Mouse (Mus musculus): ENCODE measurements around the gene Mybph. TPM values are rescaled to one million over a fixed set of nuclear protein-coding genes. Genes with fewer than 3 reads are reported as not detected.

The Mybph gene
- polyA plus RNA-seq, 1 experiment from 2014 or later: 0.30 TPM

DNA sequence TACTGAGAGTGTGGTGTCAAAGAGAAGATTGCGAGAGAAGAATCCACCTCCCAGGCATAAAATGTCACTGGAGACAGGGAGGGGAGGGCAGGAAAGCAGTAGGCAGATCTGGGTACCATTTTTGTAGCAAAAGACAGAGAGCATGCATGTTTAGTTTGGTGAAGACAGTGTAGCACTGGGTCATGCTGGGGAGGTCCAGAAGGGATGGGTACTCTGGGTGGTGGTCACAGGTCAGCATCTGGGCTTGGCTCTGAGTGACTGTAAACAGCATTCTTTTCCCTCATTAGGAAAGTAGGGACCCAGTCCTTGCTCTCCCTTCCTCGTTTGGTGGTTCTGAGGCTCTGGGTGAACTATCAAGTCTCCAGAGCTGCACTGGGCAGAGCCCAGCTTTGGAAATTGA lies 7.2 kb downstream of the Mybph start:
- Histone ChIP-seq H3K9ac (no peak overlapping the region), H3K4me1 (peaks cover 7% of the 10 kb centered on the region; the same call in 1 of the 2 replicates), H3K4me2 (no peak overlapping the region), H3K9me3 (no peaks in the 10 kb centered on the region), H3K4me3 (replicated peaks) (no peak overlapping the region), H3K27me3 (replicated peaks) (no peaks in the 10 kb centered on the region), H3K36me3 (no peaks in the 10 kb centered on the region), H3K27ac (no peak overlapping the region)
- ATAC-seq (ENCODE audit: insufficient read depth, low FRiP score, low read depth): no peak
- WGBS: 54% methylated on average over 2 of the region's 2 CpGs

DNA sequence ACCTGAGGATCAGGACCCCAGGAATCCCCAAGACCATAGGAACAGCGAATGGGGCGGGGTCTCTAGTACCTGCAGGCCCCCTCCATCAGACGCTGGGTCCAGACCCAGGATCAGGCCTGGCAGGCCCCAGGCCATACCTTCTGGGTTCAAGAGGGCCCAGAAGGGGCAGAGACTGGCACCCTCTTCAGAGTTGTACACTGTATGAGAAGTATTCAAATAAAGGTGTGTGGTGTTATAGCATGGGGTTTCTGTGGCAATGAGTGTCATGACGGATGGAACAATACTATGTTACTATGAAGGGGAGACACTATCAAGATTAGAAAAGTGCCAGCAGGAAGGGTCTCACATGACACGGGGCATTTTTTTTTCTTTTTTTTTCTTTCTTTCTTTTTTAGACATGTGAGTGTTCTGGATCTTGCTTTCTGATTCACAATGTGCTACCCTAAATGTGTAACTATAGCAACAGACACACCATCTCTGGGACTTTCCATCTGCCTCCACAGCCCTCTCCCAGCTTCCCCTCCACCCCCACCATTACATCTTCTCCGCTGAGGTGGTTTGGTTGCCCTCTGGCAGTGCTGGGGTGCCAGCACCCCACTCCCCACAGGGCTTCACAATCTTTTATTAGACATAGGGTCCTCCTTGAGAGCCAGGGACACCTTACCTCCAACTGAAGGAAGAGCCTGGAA lies 7.9 kb downstream of the Mybph start:
- WGBS: 85% methylated on average over 6 of the region's 6 CpGs

DNA sequence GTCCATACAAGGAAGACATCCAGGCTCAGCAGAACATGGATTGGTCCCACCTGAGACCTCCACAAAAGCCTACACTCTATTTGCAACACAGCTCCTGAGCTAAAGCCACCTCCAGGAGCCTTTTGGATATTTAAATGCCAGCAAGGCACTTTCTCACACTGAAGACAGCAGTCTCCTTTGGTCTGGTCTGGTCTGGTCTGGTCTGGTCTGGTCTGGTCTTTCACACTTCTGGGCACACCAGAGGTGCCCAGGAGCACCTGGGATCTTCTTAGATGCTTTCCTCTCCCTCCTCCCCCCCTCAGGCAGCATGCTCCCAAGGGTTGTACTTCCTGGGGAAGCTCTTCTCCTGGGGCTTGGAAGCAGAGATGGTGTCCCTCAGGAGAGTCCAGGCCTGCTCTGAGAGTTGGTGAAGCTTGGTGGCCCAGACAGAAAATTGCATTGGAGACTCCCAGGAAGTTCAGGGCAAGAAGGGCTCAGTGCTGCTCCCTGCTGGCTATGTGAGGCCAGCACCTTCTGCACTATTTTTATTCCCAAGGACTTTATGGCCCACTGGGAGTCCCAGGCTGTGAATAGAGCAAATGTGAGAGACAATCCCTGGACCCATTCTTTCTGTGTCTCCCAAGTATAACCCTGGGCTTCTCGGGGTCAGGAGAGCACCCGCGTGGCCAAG lies 8.6 kb downstream of the Mybph start:
- ATAC-seq (ENCODE audit: insufficient read depth, low FRiP score, low read depth): no peak
- no peak overlapping the region for H3K9ac ChIP-seq

More for the DNA sequence above, 7.9 kb downstream of the Mybph start:
- Histone ChIP-seq H3K36me3 (no peaks in the 10 kb centered on the region), H3K4me2 (no peak overlapping the region), H3K4me1 (peaks cover 8% of the 10 kb centered on the region; the same call in 1 of the 2 replicates), H3K27me3 (replicated peaks) (no peaks in the 10 kb centered on the region), H3K9ac (no peak overlapping the region), H3K27ac (no peak overlapping the region), H3K9me3 (no peaks in the 10 kb centered on the region), H3K4me3 (replicated peaks) (no peak overlapping the region)
- no peak for ATAC-seq (ENCODE audit: insufficient read depth, low FRiP score, low read depth)

DNA sequence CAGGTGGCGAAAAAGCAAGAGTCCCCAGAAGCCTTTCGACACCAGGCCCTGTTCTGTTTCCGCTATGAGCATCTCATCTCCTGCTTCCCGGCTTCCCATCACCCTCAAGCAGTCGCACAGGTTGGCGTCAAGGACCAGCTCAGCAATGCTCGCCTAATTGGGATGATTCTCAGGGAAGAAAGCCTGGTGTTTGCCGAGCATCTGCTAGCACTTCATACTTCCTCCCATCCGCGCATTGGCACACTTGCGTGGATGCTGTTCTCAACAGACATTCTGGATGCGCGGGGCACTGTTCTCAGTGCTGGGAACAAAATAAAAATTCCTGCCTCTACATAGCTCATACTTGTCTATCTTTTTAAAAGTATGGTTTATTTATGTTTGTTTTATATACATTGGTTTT lies 11.0 kb downstream of the Mybph start:
- no peaks in the 10 kb centered on the region for H3K36me3 ChIP-seq
- H3K9me3 ChIP-seq: no peaks in the 10 kb centered on the region
- H3K4me3 ChIP-seq (replicated peaks): no peak overlapping the region
- no peak overlapping the region for H3K4me2 ChIP-seq
- no peaks in the 10 kb centered on the region for H3K27me3 ChIP-seq (replicated peaks)
- H3K9ac ChIP-seq: no peak overlapping the region
- 91% methylated on average over 13 of the region's 13 CpGs for WGBS
- H3K4me1 ChIP-seq: 0 out of 2 replicates have a peak, but pooled peaks cover 6% of the 10 kb centered on the region
- no peak for ATAC-seq (ENCODE audit: insufficient read depth, low FRiP score, low read depth)
- H3K27ac ChIP-seq: no peak overlapping the region

More for the DNA sequence above, 8.6 kb downstream of the Mybph start:
- no peak overlapping the region for H3K4me3 ChIP-seq (replicated peaks)
- H3K36me3 ChIP-seq: no peaks in the 10 kb centered on the region
- H3K9me3 ChIP-seq: no peaks in the 10 kb centered on the region
- H3K27ac ChIP-seq: no peak overlapping the region
- H3K27me3 ChIP-seq (replicated peaks): no peaks in the 10 kb centered on the region
- 61% methylated on average over 3 of the region's 3 CpGs for WGBS
- H3K4me1 ChIP-seq: 0 out of 2 replicates have a peak, but pooled peaks cover 6% of the 10 kb centered on the region
- H3K4me2 ChIP-seq: no peak overlapping the region

DNA sequence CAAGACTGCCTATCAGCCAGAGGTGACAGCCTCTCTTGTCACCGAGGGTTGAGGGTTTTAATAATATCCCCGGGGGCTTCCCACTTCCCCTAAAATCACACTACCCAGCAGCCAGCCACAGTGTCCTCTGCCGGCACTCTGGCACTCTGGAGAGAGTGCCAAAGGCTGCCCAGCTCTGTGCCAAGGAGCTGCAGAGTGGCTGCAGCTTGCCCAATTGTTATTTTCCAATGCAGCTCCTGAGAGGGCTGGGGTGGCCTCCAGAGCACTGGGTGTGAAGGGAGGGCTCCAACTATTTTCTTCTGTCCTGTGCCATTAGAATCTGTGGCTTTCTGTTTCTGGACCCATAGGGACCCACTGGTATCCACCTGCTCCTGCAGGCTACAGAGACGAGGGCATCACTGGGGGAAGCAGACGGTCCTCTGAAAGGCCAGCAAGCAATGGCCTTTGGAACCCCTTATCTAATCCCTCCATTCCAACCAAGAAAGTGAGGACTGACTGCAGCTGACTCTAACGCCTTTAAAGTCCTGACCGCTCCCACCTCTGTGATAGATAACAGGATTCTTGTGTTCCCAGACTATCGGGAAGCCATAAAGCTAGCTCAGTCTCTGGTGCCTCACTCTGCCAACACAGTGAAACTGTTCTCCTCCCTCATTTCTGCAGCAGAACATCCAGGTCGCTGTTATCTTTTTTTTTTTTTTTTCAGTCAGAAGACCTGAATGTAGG lies 12.2 kb downstream of the Mybph start:
- Histone ChIP-seq H3K27ac (no peak overlapping the region), H3K4me3 (replicated peaks) (no peak overlapping the region), H3K9me3 (no peaks in the 10 kb centered on the region), H3K9ac (no peak overlapping the region), H3K27me3 (replicated peaks) (no peaks in the 10 kb centered on the region), H3K4me2 (no peak overlapping the region), H3K4me1 (0 out of 2 replicates have a peak, but pooled peaks cover 6% of the 10 kb centered on the region), H3K36me3 (no peaks in the 10 kb centered on the region)
- 39% methylated on average over 9 of the region's 9 CpGs for WGBS
- ATAC-seq (ENCODE audit: insufficient read depth, low FRiP score, low read depth): peak; percentile 33; the same call in 1 of the 2 replicates

DNA sequence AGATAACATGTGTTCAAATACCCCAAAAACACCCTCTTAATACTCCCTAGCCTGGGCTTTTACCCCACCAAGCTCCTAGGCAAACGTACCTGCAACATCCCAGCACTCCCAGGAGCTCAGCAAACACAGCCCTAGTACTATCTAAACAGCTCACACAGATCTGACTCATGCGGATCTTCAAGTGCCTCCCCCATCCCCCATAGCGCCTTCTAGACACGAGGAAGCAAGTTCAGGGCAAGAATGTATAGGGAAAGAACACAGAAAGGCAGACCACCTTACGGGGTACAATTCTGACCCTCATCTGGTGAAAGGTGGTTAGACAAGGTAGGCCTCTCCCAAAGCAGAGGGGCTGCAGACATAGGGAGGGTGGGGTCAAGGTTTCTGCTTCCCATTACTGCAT lies 12.8 kb downstream of the Mybph start:
- ATAC-seq (ENCODE audit: insufficient read depth, low FRiP score, low read depth): no peak
- Histone ChIP-seq H3K4me3 (replicated peaks) (no peak overlapping the region), H3K9me3 (no peaks in the 10 kb centered on the region), H3K4me1 (0 out of 2 replicates have a peak, but pooled peaks cover 9% of the 10 kb centered on the region), H3K9ac (no peak overlapping the region), H3K4me2 (no peak overlapping the region), H3K27ac (no peak overlapping the region), H3K27me3 (replicated peaks) (no peaks in the 10 kb centered on the region), H3K36me3 (no peaks in the 10 kb centered on the region)
- 26% methylated on average over 5 of the region's 5 CpGs for WGBS

DNA sequence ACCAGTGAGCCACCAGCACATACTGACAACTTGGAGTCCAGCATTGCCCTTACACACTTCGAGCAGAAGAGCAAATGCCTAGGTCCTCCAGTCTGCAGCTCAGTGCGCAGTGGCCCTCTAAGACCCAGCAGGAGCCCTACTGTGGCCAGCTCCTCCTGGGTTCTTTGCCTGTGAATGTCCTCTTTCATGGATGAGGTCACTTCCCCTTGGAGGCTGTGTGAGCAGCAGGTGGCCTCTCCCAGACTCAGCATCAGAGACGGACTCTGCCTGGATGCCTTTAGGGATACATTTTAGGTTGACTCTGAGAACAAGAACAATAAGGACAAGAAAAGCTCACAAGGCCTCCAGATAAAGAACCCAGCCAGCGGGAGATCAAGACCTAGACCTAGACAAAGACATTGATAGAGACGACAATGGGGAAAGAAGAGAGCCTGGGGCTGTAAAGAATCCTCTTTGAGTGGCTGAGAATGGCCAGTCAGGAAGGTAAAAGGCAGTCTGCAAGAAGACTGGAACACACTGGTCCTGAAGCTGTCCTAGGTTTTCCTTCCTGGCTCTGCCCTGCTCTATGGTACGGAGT lies 17.0 kb downstream of the Mybph start:
- H3K9ac ChIP-seq: no peak overlapping the region
- no peaks in the 10 kb centered on the region for H3K27me3 ChIP-seq (replicated peaks)
- H3K4me2 ChIP-seq: no peak overlapping the region
- no peaks in the 10 kb centered on the region for H3K36me3 ChIP-seq
- no peak overlapping the region for H3K27ac ChIP-seq
- peaks cover 18% of the 10 kb centered on the region; the same call in 1 of the 2 replicates for H3K4me1 ChIP-seq
- ATAC-seq (ENCODE audit: insufficient read depth, low FRiP score, low read depth): no peak
- H3K9me3 ChIP-seq: no peaks in the 10 kb centered on the region
- H3K4me3 ChIP-seq (replicated peaks): no peak overlapping the region
- 77% methylated on average over 6 of the region's 6 CpGs for WGBS

DNA sequence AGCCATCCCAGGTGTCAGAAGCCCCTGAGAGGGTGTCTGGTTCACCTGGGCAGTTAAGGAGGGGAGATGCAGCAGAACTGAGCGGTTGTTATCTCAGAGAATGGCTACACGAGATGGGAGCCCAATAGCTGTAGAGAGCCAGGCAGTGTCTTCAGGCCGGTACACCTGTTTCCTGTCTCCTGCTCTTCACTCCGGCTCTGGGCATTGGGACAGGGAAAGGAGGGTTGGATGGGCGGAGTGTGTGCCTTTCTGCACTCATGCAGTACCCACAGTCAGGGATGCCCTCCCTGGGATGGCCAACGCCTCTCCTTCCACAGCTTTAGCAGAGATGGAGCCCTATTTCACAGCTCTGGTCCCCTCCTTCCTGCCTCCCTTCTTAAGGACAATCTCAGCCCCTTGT lies 17.8 kb downstream of the Mybph start:
- no peaks in the 10 kb centered on the region for H3K36me3 ChIP-seq
- no peak overlapping the region for H3K27ac ChIP-seq
- WGBS: 56% methylated on average over 6 of the region's 6 CpGs
- peaks cover 22% of the 10 kb centered on the region; the same call in 1 of the 2 replicates for H3K4me1 ChIP-seq
- H3K4me2 ChIP-seq: no peak overlapping the region
- no peak overlapping the region for H3K9ac ChIP-seq
- no peak for ATAC-seq (ENCODE audit: insufficient read depth, low FRiP score, low read depth)
- H3K9me3 ChIP-seq: no peaks in the 10 kb centered on the region
- no peak overlapping the region for H3K4me3 ChIP-seq (replicated peaks)
- no peaks in the 10 kb centered on the region for H3K27me3 ChIP-seq (replicated peaks)

DNA sequence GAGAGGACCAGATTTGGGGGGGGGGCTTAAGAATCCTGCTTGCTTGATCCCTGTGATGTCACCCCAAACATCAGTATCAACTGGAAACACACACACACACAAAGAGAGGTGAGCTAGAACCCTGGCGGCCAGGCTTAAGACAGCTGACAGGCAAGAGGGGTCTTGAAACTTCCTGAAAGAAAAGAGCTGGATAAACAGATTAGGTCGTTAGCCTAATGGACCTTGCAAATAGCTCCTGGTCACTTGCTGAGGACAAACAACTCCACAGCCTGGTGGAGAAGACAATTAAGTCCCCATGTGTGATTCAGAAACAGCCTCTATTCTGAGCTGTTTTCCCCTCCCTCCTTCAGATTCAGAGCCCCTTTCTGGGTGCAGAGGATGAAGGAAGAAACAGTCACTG lies 18.4 kb downstream of the Mybph start:
- H3K9me3 ChIP-seq: no peaks in the 10 kb centered on the region
- H3K27me3 ChIP-seq (replicated peaks): no peaks in the 10 kb centered on the region
- H3K27ac ChIP-seq: no peak overlapping the region
- H3K9ac ChIP-seq: no peak overlapping the region
- no peak overlapping the region for H3K4me3 ChIP-seq (replicated peaks)
- whole genome bisulfite sequencing: 20% methylated on average over 2 of the region's 2 CpGs
- H3K36me3 ChIP-seq: no peaks in the 10 kb centered on the region
- H3K4me1 ChIP-seq: peaks cover 22% of the 10 kb centered on the region; the same call in 1 of the 2 replicates
- no peak for ATAC-seq (ENCODE audit: insufficient read depth, low FRiP score, low read depth)
- no peak overlapping the region for H3K4me2 ChIP-seq

DNA sequence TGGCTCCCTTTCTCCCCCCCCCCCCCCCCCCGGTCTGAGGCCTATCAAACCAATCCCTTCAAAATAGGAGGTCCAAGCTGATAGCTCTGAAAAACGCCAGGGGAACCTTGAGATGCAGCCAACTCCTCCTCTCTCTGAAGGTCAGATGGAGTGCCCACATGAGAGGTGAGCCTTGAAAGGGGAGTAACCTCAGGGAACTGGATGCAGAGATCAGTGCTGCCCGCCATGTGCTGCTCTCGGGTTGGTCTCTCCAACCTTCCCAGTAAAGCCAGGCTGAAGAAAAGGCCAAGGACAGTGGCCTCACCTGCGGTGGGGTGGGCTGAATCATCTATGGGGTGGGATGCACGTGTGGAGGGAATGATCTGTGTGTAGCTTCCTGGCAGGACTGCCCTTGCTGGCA lies 19.1 kb downstream of the Mybph start:
- Histone ChIP-seq H3K27me3 (replicated peaks) (no peaks in the 10 kb centered on the region), H3K4me2 (no peak overlapping the region), H3K9ac (no peak overlapping the region), H3K4me1 (peaks cover 22% of the 10 kb centered on the region; the same call in 1 of the 2 replicates), H3K27ac (no peak overlapping the region), H3K36me3 (no peaks in the 10 kb centered on the region), H3K4me3 (replicated peaks) (no peak overlapping the region), H3K9me3 (no peaks in the 10 kb centered on the region)
- no peak for ATAC-seq (ENCODE audit: insufficient read depth, low FRiP score, low read depth)
- 78% methylated on average over 6 of the region's 6 CpGs for WGBS

DNA sequence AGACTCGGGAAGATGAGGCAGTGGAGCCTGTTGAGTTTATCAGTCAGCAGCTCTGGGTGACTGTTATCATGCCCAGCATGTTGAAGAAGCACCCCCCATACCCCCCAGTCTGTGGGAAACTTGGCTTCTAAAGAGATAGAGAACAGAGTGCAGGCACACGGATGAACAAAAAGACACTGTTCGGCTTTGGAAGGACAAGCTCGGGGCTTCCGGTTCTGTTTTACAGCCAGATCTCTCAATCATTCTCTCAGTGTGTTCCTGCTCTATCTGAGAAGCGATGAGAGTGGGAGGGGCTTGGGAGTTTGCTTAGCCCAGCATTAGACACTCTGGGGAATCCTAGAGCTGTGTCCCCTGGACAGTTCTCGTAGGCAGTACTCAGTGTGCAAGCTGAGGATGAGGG lies 20.2 kb downstream of the Mybph start:
- Histone ChIP-seq H3K4me1 (peaks cover 22% of the 10 kb centered on the region; the same call in 1 of the 2 replicates), H3K27me3 (replicated peaks) (no peaks in the 10 kb centered on the region), H3K4me2 (no peak overlapping the region), H3K27ac (peak overlapping the region; percentile 19; the same call in 1 of the 2 replicates), H3K9me3 (no peaks in the 10 kb centered on the region), H3K36me3 (no peaks in the 10 kb centered on the region), H3K9ac (no peak overlapping the region), H3K4me3 (replicated peaks) (no peak overlapping the region)
- 41% methylated on average over 7 of the region's 7 CpGs for WGBS
- ATAC-seq (ENCODE audit: insufficient read depth, low FRiP score, low read depth): no peak
